Mouse (Mus musculus) lung, adult 2 months (tissue): ENCODE results near the gene Ace.

Source experiments
- CTCF ChIP-seq: fragments of 200-500 bp; IDR thresholded peaks from 2 replicates; pipeline ENCODE4 v1.5.1; 2011; ENCODE audit warnings: mild to moderate bottlenecking, low read length, control low read depth; ENCODE audit not compliant: insufficient read depth
- POLR2A ChIP-seq: fragments of 200-500 bp; IDR thresholded peaks from 2 replicates; pipeline ENCODE4 v1.6.1; 2011; ENCODE audit warnings: low read depth, mild to moderate bottlenecking, control low read depth, low read length, borderline replicate concordance; ENCODE audit errors: extremely low read depth

GRCm38 (mm10) chr11:106013556-106014225 is 45.9 kb downstream of the Ace start:
- TF ChIP-seq CTCF (no peak), POLR2A (no peak)
